Mouse (Mus musculus): ENCODE results near the gene Sash1.

DNA sequence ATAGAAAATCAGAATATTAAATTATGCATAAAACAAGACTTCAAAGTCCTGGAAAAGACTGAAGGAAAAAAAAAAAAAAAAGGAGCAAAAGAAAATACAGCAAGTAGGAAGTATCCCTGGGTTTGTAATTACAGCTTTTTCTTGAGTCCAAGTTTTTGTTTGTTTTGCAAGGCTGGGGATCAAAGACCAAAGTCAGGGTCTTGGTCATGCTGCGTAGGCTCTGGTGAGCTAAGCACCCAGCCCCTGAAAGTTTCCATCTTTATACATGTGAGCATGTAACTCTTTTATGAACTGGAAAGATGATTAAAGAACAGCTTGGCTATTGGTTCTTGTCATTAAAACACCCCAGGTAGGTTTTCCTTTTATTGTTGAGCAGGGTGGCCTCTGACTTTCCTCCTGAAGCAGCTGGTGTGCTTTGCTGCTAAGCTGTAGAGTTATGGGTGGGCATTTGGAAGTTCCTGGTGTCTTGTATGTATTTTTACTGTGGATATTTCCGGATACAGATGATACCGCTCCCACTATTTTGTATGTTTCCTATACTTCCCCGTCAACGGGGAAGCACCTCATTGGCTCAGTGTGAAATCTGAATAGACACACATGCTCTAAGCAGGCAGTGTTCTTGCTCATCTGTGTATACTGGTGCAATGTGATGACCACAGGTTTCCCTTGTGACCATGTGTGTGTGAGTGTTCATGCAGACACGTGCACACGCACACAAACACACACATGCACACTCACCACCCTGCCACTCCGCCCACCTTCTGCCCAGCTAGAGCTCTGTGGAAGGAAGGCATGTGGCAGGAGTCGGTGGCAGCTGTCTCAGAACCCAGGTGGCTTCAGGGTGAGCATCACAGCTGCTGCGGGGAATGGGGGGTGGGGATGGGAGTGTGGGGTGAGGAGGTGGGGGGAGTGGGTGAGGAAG is 47.8 kb upstream of the Sash1 start:
- TF ChIP-seq POLR2A (IDR thresholded peaks at IDR 0.05; ENCODE audit: borderline replicate concordance, low read depth, low read length) (no peak), CTCF (IDR thresholded peaks at IDR 0.05; ENCODE audit: low read depth, low read length) (no peak)

Data from bone marrow macrophage, adult 2 months (primary cell).